ENCODE assay signal across 9 mouse cellular contexts in the genomic region with DNA sequence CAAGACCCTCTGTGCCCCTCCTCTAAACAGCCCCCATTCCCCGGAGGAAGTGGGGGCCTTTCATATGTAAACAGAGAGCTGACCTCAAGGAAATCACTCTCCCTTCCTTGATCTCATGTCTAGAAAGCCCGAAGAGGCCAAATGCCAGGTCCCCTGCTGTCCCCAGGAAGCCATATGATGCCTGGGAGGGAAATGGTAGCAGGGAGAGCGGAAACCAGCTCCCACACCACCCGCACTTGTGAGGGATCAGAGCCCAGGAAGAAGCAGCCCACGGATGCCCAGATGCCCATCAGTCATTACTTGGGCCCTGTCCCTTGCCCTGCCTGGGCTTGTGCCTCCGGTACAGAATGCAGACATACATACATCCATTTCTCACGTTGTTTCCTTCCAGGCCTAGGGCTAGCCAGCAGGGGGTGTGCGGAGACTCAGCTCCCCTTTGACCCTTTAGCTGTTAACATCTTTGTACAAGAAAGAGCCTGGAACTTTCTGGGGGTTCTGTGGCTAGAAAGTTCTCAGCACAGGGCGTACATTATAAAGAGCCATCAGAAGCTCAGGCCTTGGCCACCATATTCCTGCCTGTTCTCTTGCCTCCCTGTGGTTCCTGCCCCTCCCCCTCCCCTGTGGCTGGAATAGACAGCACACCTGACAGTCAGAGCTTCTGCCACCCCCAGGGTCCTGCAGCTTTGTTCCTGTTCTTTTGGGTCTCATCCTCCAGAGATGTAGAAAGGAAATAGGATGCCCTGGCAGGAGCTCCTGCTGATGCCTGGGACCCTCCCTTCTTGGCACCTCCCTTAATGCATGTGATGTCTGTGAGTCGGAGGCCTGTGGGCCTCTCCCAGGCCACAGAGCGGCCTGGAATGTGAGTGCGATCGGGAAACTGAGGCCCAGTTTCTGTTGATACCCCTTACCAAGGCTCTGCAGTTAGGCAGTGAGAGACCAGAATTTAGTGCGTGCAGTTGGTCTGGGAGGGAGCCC.
DNase-seq lines count a peak whose midpoint lies in the region; ATAC-seq and TF ChIP-seq lines count a peak whose summit lies in the region.
"Had no signal": no experiment of that assay in that cellular context is flagged by ENCODE, and none has a peak within 500 bp of the region (broad histone marks: within the 10 kb centered on the region; RNA-seq: fewer than 3 reads in every experiment).

No protein-coding gene starts in this region.

- TF ChIP-seq POLR2A in liver, adult 2 months (IDR thresholded peaks at IDR 0.05; ENCODE audit: extremely low read depth, insufficient read depth, low read length) = no peak

- ATAC-seq in liver, embryonic 11.5 days (replicated peaks; ENCODE audit: low FRiP score) = no peak
- ATAC-seq in neural tube, embryonic 13.5 days (ENCODE audit: low read depth) = no peak
- ATAC-seq in monocyte, adult 5-6 weeks (replicated peaks; ENCODE audit: insufficient number of reproducible peaks, low FRiP score, low TSS enrichment, poor library complexity, severe bottlenecking) = no peak

- H3K9ac ChIP-seq in liver, adult 2 months (ENCODE audit: low read depth, low read length) = no peak overlapping the region
- H3K9ac ChIP-seq in liver, embryonic 11.5 days (ENCODE audit: low read depth, low read length) = 0 out of 2 replicates have a peak overlapping the region, but pooled peaks have one; percentile 13
- H3K9ac ChIP-seq in neural tube, embryonic 13.5 days = peak overlapping the region; percentile 31; the same call in 1 of the 2 replicates
- H3K9ac ChIP-seq: stomach, embryonic 15.5 days had no signal

- no peak overlapping the region for H3K4me2 ChIP-seq in liver, embryonic 11.5 days
- no peak overlapping the region for H3K4me2 ChIP-seq in neural tube, embryonic 13.5 days
- H3K4me2 ChIP-seq: stomach, embryonic 15.5 days had no signal

- no peaks in the 10 kb centered on the region for H3K9me3 ChIP-seq in liver, embryonic 11.5 days (ENCODE audit: control insufficient read depth, low read length)
- H3K9me3 ChIP-seq in neural tube, embryonic 13.5 days = no peaks in the 10 kb centered on the region
- H3K9me3 ChIP-seq: stomach, embryonic 15.5 days had no signal

- H3K36me3 ChIP-seq in liver, adult 2 months (ENCODE audit: control insufficient read depth, insufficient read depth, low read length) = no peaks in the 10 kb centered on the region
- no peaks in the 10 kb centered on the region for H3K36me3 ChIP-seq in liver, embryonic 11.5 days (ENCODE audit: control insufficient read depth, insufficient read depth, low read length)
- H3K36me3 ChIP-seq in neural tube, embryonic 13.5 days = no peaks in the 10 kb centered on the region
- H3K36me3 ChIP-seq: stomach, embryonic 15.5 days had no signal

- WGBS in liver, adult 2 months = 69% methylated on average over 14 of the region's 14 CpGs
- WGBS in liver, embryonic 11.5 days = 47% methylated on average over 14 of the region's 14 CpGs
- WGBS in neural tube, embryonic 13.5 days = 34% methylated on average over 14 of the region's 14 CpGs

- peak; percentile 22; the same call in 1 of the 2 replicates for TF ChIP-seq CTCF in liver, adult 2 months (IDR thresholded peaks at IDR 0.05; ENCODE audit: low read depth, low read length)

- H3K4me3 ChIP-seq in liver, adult 2 months (ENCODE audit: insufficient read depth, low read depth, low read length) = no peak overlapping the region
- H3K4me3 ChIP-seq in liver, embryonic 11.5 days (ENCODE audit: low read depth, low read length) = no peak overlapping the region
- H3K4me3 ChIP-seq in neural tube, embryonic 13.5 days = no peak overlapping the region
- H3K4me3 ChIP-seq: stomach, embryonic 15.5 days had no signal

- DNase-seq in liver, adult 2 months (ENCODE audit: extremely low read depth, low read depth, low spot score) = no peak
- DNase-seq in liver = no peak
- peak; percentile 64 to 67 for DNase-seq in cerebellum, postnatal 36 days
- no peak for DNase-seq in liver, embryonic 11.5 days (ENCODE audit: low spot score)
- DNase-seq in right cerebral cortex, adult 18-20 months = no peak
- DNase-seq in kidney, adult 9 months = no peak

- H3K4me1 ChIP-seq in liver, adult 2 months (ENCODE audit: control insufficient read depth, insufficient read depth, low read length) = peaks cover 18% of the 10 kb centered on the region
- H3K4me1 ChIP-seq in liver, embryonic 11.5 days (replicated peaks; ENCODE audit: control insufficient read depth, insufficient read depth, low read length) = peaks cover 52% of the 10 kb centered on the region
- H3K4me1 ChIP-seq in neural tube, embryonic 13.5 days (replicated peaks) = peaks cover 90% of the 10 kb centered on the region

- H3K27me3 ChIP-seq in liver, adult 2 months (ENCODE audit: control insufficient read depth, insufficient read depth, low read length) = no peaks in the 10 kb centered on the region
- H3K27me3 ChIP-seq in liver, embryonic 11.5 days (replicated peaks; ENCODE audit: control insufficient read depth, insufficient read depth, low read length) = peaks cover 3% of the 10 kb centered on the region; the same call in 1 of the 2 replicates
- no peaks in the 10 kb centered on the region for H3K27me3 ChIP-seq in neural tube, embryonic 13.5 days
- H3K27me3 ChIP-seq: stomach, embryonic 15.5 days had no signal

- no peaks in the 10 kb centered on the region for H3K79me2 ChIP-seq in liver, adult 2 months (ENCODE audit: control insufficient read depth, insufficient read depth, low read length)

- peak overlapping the region; percentile 45 for H3K27ac ChIP-seq in liver, adult 2 months (replicated peaks; ENCODE audit: insufficient read depth, low read depth, low read length)
- peak overlapping the region; percentile 30; the same call in 1 of the 2 replicates for H3K27ac ChIP-seq in liver, embryonic 11.5 days (ENCODE audit: low read depth, low read length)
- peak overlapping the region; percentile 83 for H3K27ac ChIP-seq in neural tube, embryonic 13.5 days (replicated peaks)
- H3K27ac ChIP-seq: stomach, embryonic 15.5 days had no signal

Comparison
In these comparisons a context has a peak if more than half of its experiments do, and no peak if none do; other contexts are left out.
1. DNase-seq: peak in cerebellum, postnatal 36 days (2 of 2); none in liver, adult 2 months (single experiment), liver (single experiment), liver, embryonic 11.5 days (single experiment), right cerebral cortex, adult 18-20 months (single experiment) and kidney, adult 9 months (single experiment).
2. H3K27ac ChIP-seq: peak in every context shown above with its lines; median percentile 83 in neural tube, embryonic 13.5 days; 45 in liver, adult 2 months; 30 in liver, embryonic 11.5 days.